Mouse (Mus musculus) lung, adult 2 months (tissue): ENCODE measurements around the gene Gm43720. TPM values are rescaled to one million over a fixed set of nuclear protein-coding genes. Genes with fewer than 3 reads are reported as not detected.
"Not testable (repeated sequence)": the region's sequence is repeated elsewhere in the genome, so short reads cannot be mapped to it uniquely, and the experiment has no call there.

ENCODE experiments used
- DNase-seq: peaks from one replicate; pipeline ENCODE4 v3.0.0; 2022
- H3K4me1 ChIP-seq: fragments of 200-500 bp; 2 replicates; pipeline ENCODE4 v1.6.1; 2011; ENCODE audit warnings: low read length; ENCODE audit not compliant: control insufficient read depth, insufficient read depth
- H3K4me3 ChIP-seq: fragments of 200-500 bp; replicated peaks from 2 replicates; pipeline ENCODE3; 2011; ENCODE audit warnings: low read depth, mild to moderate bottlenecking, control low read depth, low read length; ENCODE audit errors: extremely low read depth
- CTCF ChIP-seq: fragments of 200-500 bp; IDR thresholded peaks from 2 replicates; pipeline ENCODE4 v1.5.1; 2011; ENCODE audit warnings: mild to moderate bottlenecking, low read length, control low read depth; ENCODE audit not compliant: insufficient read depth
- POLR2A ChIP-seq: fragments of 200-500 bp; IDR thresholded peaks from 2 replicates; pipeline ENCODE4 v1.6.1; 2011; ENCODE audit warnings: low read depth, mild to moderate bottlenecking, control low read depth, low read length, borderline replicate concordance; ENCODE audit errors: extremely low read depth
- WGBS: fragments of 180-500 bp; shearing (Covaris S2); methylation state at CpG from one replicate; pipeline ENCODE4 v1.1.7; 2018; 5-methylcytosine and 5-hydroxymethylcytosine counted together
- polyA plus RNA-seq: library from polyadenylated mRNA; depleted of rRNA; stranded (reverse); fragments of >200 nt; gene quantifications from 2 replicates; pipeline ENCODE4 v1.2.3, GENCODE M21; 2012; rRNA removed

Gene Gm43720
- polyA plus RNA-seq, 1 experiment = 0.01 TPM

- WGBS = 52% methylated on average over 2 of the region's 2 CpGs
- Histone ChIP-seq H3K4me1 (no peaks in the 10 kb centered on the region), H3K4me3 (no peak within 1 kb of the TSS)
- DNase-seq = no peak
- TF ChIP-seq CTCF (no peak), POLR2A (no peak)
These were observed 54.1 kb downstream of the Gm43720 start, which contains the start of gene Nxpe5 for GRCm38 (mm10) chr5:138225700-138226099. Gene Nxpe5 (plus strand): TSS chr5:138225898.

- 33% methylated on average over 3 of the region's 3 CpGs for WGBS
- DNase-seq = no peak
- Histone ChIP-seq H3K4me1 (no peaks in the 10 kb centered on the region), H3K4me3 (no peak overlapping the region)
- TF ChIP-seq CTCF (no peak), POLR2A (no peak)
These were observed 56.5 kb downstream of the Gm43720 start for GRCm38 (mm10) chr5:138223287-138223686.

- 20% methylated on average over 4 of the region's 4 CpGs for WGBS
- Histone ChIP-seq H3K4me3 (no peak overlapping the region), H3K4me1 (no peaks in the 10 kb centered on the region)
- DNase-seq = peak; percentile 79
- TF ChIP-seq CTCF (peak; percentile 84), POLR2A (no peak)
These were observed 57.6 kb downstream of the Gm43720 start for GRCm38 (mm10) chr5:138222111-138222510.

- Histone ChIP-seq H3K4me1 (no peaks in the 10 kb centered on the region), H3K4me3 (no peak overlapping the region)
- DNase-seq = no peak
- WGBS = 13% methylated on average over 2 of the region's 2 CpGs
- TF ChIP-seq POLR2A = no peak
- no peak for TF ChIP-seq CTCF
These were observed 59.9 kb downstream of the Gm43720 start for GRCm38 (mm10) chr5:138219864-138220263.

- H3K4me1 ChIP-seq, DNase-seq, H3K4me3 ChIP-seq: not testable (repeated sequence)
- 83% methylated on average over 13 of the region's 13 CpGs for WGBS
These were observed 63.1 kb downstream of the Gm43720 start for GRCm38 (mm10) chr5:138216632-138217031.

Other genes starting within 250 kb of the Gm43720 start
- not detected in 2 replicates for gene Smok3c, start 226.8 kb downstream of the Gm43720 start, polyA plus RNA-seq
- gene Zkscan1, start 194.9 kb downstream of the Gm43720 start, polyA plus RNA-seq = 4.0 and 5.9 TPM in 2 replicates
- 5.8 and 8.3 TPM in 2 replicates for gene Zscan21, start 163.1 kb downstream of the Gm43720 start, polyA plus RNA-seq
- gene Zfp113, start 124.2 kb downstream of the Gm43720 start, polyA plus RNA-seq = 2.7 and 3.5 TPM in 2 replicates
- 47.7 and 59.9 TPM in 2 replicates for gene Cops6, start 118.9 kb downstream of the Gm43720 start, polyA plus RNA-seq
- 28.4 and 40.3 TPM in 2 replicates for gene Ap4m1, start 108.0 kb downstream of the Gm43720 start, polyA plus RNA-seq
- gene Mcm7, start 107.5 kb downstream of the Gm43720 start, polyA plus RNA-seq = 16.9 and 22.1 TPM in 2 replicates
- 48.4 and 52.6 TPM in 2 replicates for gene Taf6, start 92.5 kb downstream of the Gm43720 start, polyA plus RNA-seq
- gene Cnpy4, start 92.5 kb downstream of the Gm43720 start, polyA plus RNA-seq = 3.6 and 8.6 TPM in 2 replicates
- gene Mblac1, start 85.6 kb downstream of the Gm43720 start, polyA plus RNA-seq = 5.0 and 5.5 TPM in 2 replicates
- 0.34 and 0.57 TPM in 2 replicates for gene Nxpe5, start 54.1 kb downstream of the Gm43720 start, polyA plus RNA-seq
- 131 and 156 TPM in 2 replicates for gene Lamtor4, start 24.5 kb downstream of the Gm43720 start, polyA plus RNA-seq
- gene BC037034, start 15.9 kb downstream of the Gm43720 start, polyA plus RNA-seq = 49.4 and 50.8 TPM in 2 replicates
- 0.74 and 1.5 TPM in 2 replicates for gene Gal3st4, start 7.1 kb downstream of the Gm43720 start, polyA plus RNA-seq
- gene Gpc2, start within 50 bp of the Gm43720 start, polyA plus RNA-seq = 4.1 and 6.5 TPM in 2 replicates
- 0.19 and 0.59 TPM in 2 replicates for gene Stag3, start 282 bp upstream of the Gm43720 start, polyA plus RNA-seq
- 0.36 and 0.60 TPM in 2 replicates for gene Pvrig, start 62.0 kb upstream of the Gm43720 start, polyA plus RNA-seq
- 3.3 and 5.2 TPM in 2 replicates for gene Zfp157, start 161.5 kb upstream of the Gm43720 start, polyA plus RNA-seq